Mouse (Mus musculus) CH12.LX (cell line): ENCODE results near the gene Prrt3. TPM values are rescaled to one million over a fixed set of nuclear protein-coding genes. Genes with fewer than 3 reads are reported as not detected.

ENCODE experiments used
- DNase-seq: peaks from one replicate; pipeline ENCODE4 v3.0.0-alpha.2; 2013; ENCODE audit errors: extremely low read depth
- H3K27ac ChIP-seq: 2 replicates; pipeline ENCODE4 v1.5.1; 2012; ENCODE audit warnings: low read depth, mild to moderate bottlenecking, control low read depth, moderate library complexity; ENCODE audit not compliant: insufficient read depth
- H3K27me3 ChIP-seq: replicated peaks from 2 replicates; pipeline ENCODE3; 2012; ENCODE audit warnings: inconsistent platforms
- H3K36me3 ChIP-seq, 2 experiments: replicated peaks in 1 of 2; 2 replicates each; pipeline versions ENCODE3 to v1.6.1; 2012; ENCODE audit warnings: inconsistent platforms in 1 of 2, low read length in 1 of 2, mild to moderate bottlenecking in 1 of 2, mixed read lengths in 1 of 2, moderate library complexity in 1 of 2; ENCODE audit not compliant: control insufficient read depth in 1 of 2, insufficient read depth in 1 of 2
- H3K4me1 ChIP-seq, 2 experiments: 2 replicates each; pipeline ENCODE4 v1.6.1; 2012; ENCODE audit warnings: inconsistent platforms in 1 of 2, moderate library complexity in 1 of 2; ENCODE audit not compliant: insufficient read depth in 2 of 2, control insufficient read depth in 1 of 2
- H3K4me2 ChIP-seq: 2 replicates; pipeline ENCODE4 v1.6.1; 2012; ENCODE audit warnings: low read depth, mild to moderate bottlenecking, control low read depth; ENCODE audit not compliant: poor library complexity, insufficient read depth, severe bottlenecking
- H3K4me3 ChIP-seq, 3 experiments: fragments of 150-350 bp in 1 of 3; sonication (generic) in 1 of 3; replicated peaks in 1 of 3; 2 replicates each; pipeline versions ENCODE3 to v1.5.1; 2011 to 2012; ENCODE audit warnings: low read depth in 2 of 3, low read length in 2 of 3, mild to moderate bottlenecking in 2 of 3, moderate library complexity in 2 of 3, control low read depth in 1 of 3, improper control_type of control experiment in 1 of 3, inconsistent platforms in 1 of 3, mixed read lengths in 1 of 3; ENCODE audit not compliant: poor library complexity in 1 of 3
- H3K79me2 ChIP-seq: replicated peaks from 2 replicates; pipeline ENCODE4 v1.6.1; 2012; ENCODE audit warnings: mild to moderate bottlenecking, moderate library complexity; ENCODE audit not compliant: control insufficient read depth, poor library complexity, insufficient read depth, severe bottlenecking; ENCODE audit errors: extremely low read depth
- H3K9ac ChIP-seq: 2 replicates; pipeline ENCODE4 v1.6.1; 2012; ENCODE audit warnings: low read depth, mild to moderate bottlenecking, control low read depth, moderate library complexity; ENCODE audit not compliant: insufficient read depth
- H3K9me3 ChIP-seq: replicated peaks from 2 replicates; pipeline ENCODE3; 2012; ENCODE audit warnings: low read length, inconsistent platforms, mixed read lengths
- BHLHE40 ChIP-seq: IDR thresholded peaks from 2 replicates; pipeline ENCODE4 v1.6.1; 2011; ENCODE audit warnings: mild to moderate bottlenecking, low read depth, low read length, improper control_type of control experiment
- CHD2 ChIP-seq: IDR thresholded peaks from 2 replicates; pipeline ENCODE4 v1.6.1; 2011; ENCODE audit warnings: low read length, improper control_type of control experiment
- CTCF ChIP-seq, 2 experiments: IDR thresholded peaks in 1 of 2; conservative IDR thresholded peaks in 1 of 2; 2 replicates each; pipeline ENCODE4 v1.5.1; 2011 to 2012; ENCODE audit warnings: low read depth in 2 of 2, low read length in 2 of 2, improper control_type of control experiment in 1 of 2, inconsistent platforms in 1 of 2, mild to moderate bottlenecking in 1 of 2, moderate library complexity in 1 of 2
- E2F4 ChIP-seq: IDR thresholded peaks from 2 replicates; pipeline ENCODE4 v1.6.1; 2011; ENCODE audit warnings: low read depth, low read length, improper control_type of control experiment; ENCODE audit not compliant: insufficient replicate concordance
- GABPA ChIP-seq: IDR thresholded peaks from 2 replicates; pipeline ENCODE4 v1.6.1; 2012; ENCODE audit warnings: low read depth, low read length, improper control_type of control experiment, inconsistent platforms; ENCODE audit not compliant: insufficient replicate concordance
- IRF4 ChIP-seq: IDR thresholded peaks from 2 replicates; pipeline ENCODE4 v1.6.1; 2014; ENCODE audit warnings: low read depth, mild to moderate bottlenecking, inconsistent platforms, low read length, improper control_type of control experiment
- JUN ChIP-seq: IDR thresholded peaks from 2 replicates; pipeline ENCODE4 v1.6.1; 2011; ENCODE audit warnings: low read depth, mild to moderate bottlenecking, low read length, improper control_type of control experiment, moderate library complexity; ENCODE audit not compliant: insufficient read depth
- JUND ChIP-seq: conservative IDR thresholded peaks from 2 replicates; pipeline ENCODE4 v1.6.1; 2011; ENCODE audit warnings: low read depth, low read length, improper control_type of control experiment
- KAT2A ChIP-seq: IDR thresholded peaks from 2 replicates; pipeline ENCODE4 v1.6.1; 2012; ENCODE audit warnings: low read length, improper control_type of control experiment, inconsistent platforms; ENCODE audit not compliant: insufficient replicate concordance
- MAZ ChIP-seq: IDR thresholded peaks from 2 replicates; pipeline ENCODE4 v1.6.1; 2012; ENCODE audit warnings: low read depth, mild to moderate bottlenecking, inconsistent platforms, low read length, improper control_type of control experiment, moderate library complexity
- MXI1 ChIP-seq: IDR thresholded peaks from 2 replicates; pipeline ENCODE4 v1.6.1; 2011; ENCODE audit warnings: mild to moderate bottlenecking, low read depth, low read length, improper control_type of control experiment
- MYC ChIP-seq: IDR thresholded peaks from 2 replicates; pipeline ENCODE4 v1.6.1; 2011; ENCODE audit warnings: low read depth, mild to moderate bottlenecking, improper control_type of control experiment, low read length
- NRF1 ChIP-seq: IDR thresholded peaks from 2 replicates; pipeline ENCODE4 v1.6.1; 2014; ENCODE audit warnings: low read depth, mild to moderate bottlenecking, inconsistent platforms, low read length, improper control_type of control experiment, moderate library complexity
- POLR2A ChIP-seq: IDR thresholded peaks from 2 replicates; pipeline ENCODE4 v1.6.1; 2011; ENCODE audit warnings: low read depth, mild to moderate bottlenecking, improper control_type of control experiment, low read length
- POLR2AphosphoS2 ChIP-seq: IDR thresholded peaks from 2 replicates; pipeline ENCODE4 v1.6.1; 2011; ENCODE audit warnings: low read depth, low read length, improper control_type of control experiment
- RAD21 ChIP-seq: IDR thresholded peaks from 2 replicates; pipeline ENCODE4 v1.6.1; 2011; ENCODE audit warnings: low read depth, mild to moderate bottlenecking, low read length, improper control_type of control experiment, moderate library complexity
- SIN3A ChIP-seq: IDR thresholded peaks from 2 replicates; pipeline ENCODE4 v1.6.1; 2012; ENCODE audit warnings: low read length, improper control_type of control experiment, inconsistent platforms
- TCF12 ChIP-seq: IDR thresholded peaks from 2 replicates; pipeline ENCODE4 v1.6.1; 2014; ENCODE audit warnings: low read depth, mild to moderate bottlenecking, inconsistent platforms, low read length, improper control_type of control experiment
- UBTF ChIP-seq: IDR thresholded peaks from 2 replicates; pipeline ENCODE4 v1.6.1; 2012; ENCODE audit warnings: low read depth, mild to moderate bottlenecking, inconsistent platforms, low read length, improper control_type of control experiment, moderate library complexity
- dilution Hi-C: fragments of 300-500 bp; cut with MboI; formaldehyde crosslinking; loops from 2 replicates; pipeline ENCODE4 v1.14.3; 2020; ENCODE audit warnings: low sequenced_read_pairs; ENCODE audit not compliant: extremely low pct_unique_long_range_greater_than_20kb, extremely low pct_ligation_motif_present
- in situ Hi-C: fragments of 300-500 bp; cut with MboI; formaldehyde crosslinking; loops from 3 replicates; pipeline ENCODE4 v1.14.3; 2019; ENCODE audit warnings: low sequenced_read_pairs, low pct_ligation_motif_present, low pct_unique_long_range_greater_than_20kb, mixed read lengths
- polyA plus RNA-seq: library from polyadenylated mRNA; unstranded; fragments of >175 nt; gene quantifications from 2 replicates; pipeline ENCODE4 v1.2.1, GENCODE M21; 2012; ENCODE audit warnings: low read depth; ENCODE audit not compliant: insufficient read length
- total RNA-seq, 2 experiments: library from RNA; depleted of rRNA; stranded (reverse); fragments of 300-350 nt in 1 of 2; fragments of >200 nt in 1 of 2; gene quantifications; 2 replicates each; pipeline ENCODE4 v1.2.3; 2012 to 2014

Gene Prrt3
- total and polyA plus RNA-seq, 3 experiments = not detected

DNA sequence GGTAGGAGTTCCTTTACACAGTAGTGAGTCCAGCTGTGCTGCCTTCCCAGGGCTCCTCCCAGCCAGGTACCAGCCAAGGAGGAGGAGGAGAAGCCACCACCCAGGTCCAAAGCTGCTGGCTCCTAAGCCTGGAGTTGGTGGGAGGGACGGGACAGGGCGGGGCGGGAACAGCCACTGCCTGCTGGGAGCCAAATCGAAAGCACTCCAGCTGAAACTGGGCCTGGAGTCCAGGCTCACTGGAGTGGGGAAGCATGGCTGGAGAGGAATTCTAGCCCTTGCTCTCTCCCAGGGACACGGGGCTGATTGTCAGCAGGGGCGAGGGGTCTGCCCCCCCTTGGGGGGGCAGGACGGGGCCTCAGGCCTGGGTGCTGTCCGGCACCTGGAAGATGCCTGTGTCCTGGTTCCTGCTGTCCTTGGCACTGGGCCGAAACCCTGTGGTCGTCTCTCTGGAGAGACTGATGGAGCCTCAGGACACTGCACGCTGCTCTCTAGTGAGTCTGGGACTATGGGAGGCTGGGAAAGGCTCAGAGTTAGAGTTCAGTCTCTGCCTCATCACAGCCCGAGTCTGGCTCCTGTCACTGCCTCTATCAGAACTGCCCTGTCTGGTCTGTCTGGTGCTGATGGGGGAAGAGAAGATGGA lies 30.3 kb downstream of the Prrt3 start, which contains the start of gene Il17rc:
Gene Il17rc (plus strand): TSS at position 131 of the 640 bp plus-strand sequence.
- Histone ChIP-seq H3K4me2 (no peak within 1 kb of the TSS), H3K36me3 (no peaks in the 10 kb centered on the region), H3K4me3 (no peak within 1 kb of the TSS), H3K27me3 (peaks cover 45% of the 10 kb centered on the region), H3K4me1 (peaks cover 4 to 11% of the 10 kb centered on the region in 2 experiments; a peak in 3 of 4 replicates), H3K9me3 (no peaks in the 10 kb centered on the region), H3K79me2 (no peaks in the 10 kb centered on the region), H3K9ac (no peak within 1 kb of the TSS), H3K27ac (no peak within 1 kb of the TSS)
- TF ChIP-seq MXI1 = no peak
- no peak for TF ChIP-seq UBTF
- TF ChIP-seq MYC = no peak
- TF ChIP-seq MAZ = no peak
- TF ChIP-seq BHLHE40 = no peak
- no peak for TF ChIP-seq GABPA
- no peak for DNase-seq
- in situ Hi-C loops = no loop called here
- dilution Hi-C loops = no loop called here

GRCm38 (mm10) chr6:113469432-113469831 lies 32.3 kb downstream of the Prrt3 start:
- dilution Hi-C loops = no loop called here
- in situ Hi-C loops = no loop called here
- H3K27me3 ChIP-seq = peaks cover 40% of the 10 kb centered on the region
- TF ChIP-seq CTCF (conservative IDR thresholded peaks at IDR 0.05 in 1 of 2, IDR thresholded peaks at IDR 0.05 in 1 of 2; ENCODE audit: low read depth in 2 of 2, low read length in 2 of 2) = no peak
- no peak for TF ChIP-seq TCF12
- TF ChIP-seq NRF1 = no peak
- TF ChIP-seq IRF4 = no peak
- TF ChIP-seq JUND = no peak
- TF ChIP-seq POLR2AphosphoS2 = no peak
- no peak for TF ChIP-seq POLR2A
- TF ChIP-seq E2F4 = no peak
- no peak for TF ChIP-seq KAT2A
- no peak for TF ChIP-seq RAD21
- TF ChIP-seq JUN = no peak
- TF ChIP-seq SIN3A = no peak
- TF ChIP-seq MXI1 = no peak
- TF ChIP-seq CHD2 = no peak
- no peak for DNase-seq
- no peaks in the 10 kb centered on the region for H3K36me3 ChIP-seq
- H3K9ac ChIP-seq = no peak overlapping the region
- no peaks in the 10 kb centered on the region for H3K79me2 ChIP-seq
- no peaks in the 10 kb centered on the region for H3K9me3 ChIP-seq
- H3K4me3 ChIP-seq = no peak overlapping the region
- no peak overlapping the region for H3K27ac ChIP-seq
- peaks cover 13 to 19% of the 10 kb centered on the region in 2 experiments; a peak in 3 of 4 replicates for H3K4me1 ChIP-seq
- no peak overlapping the region for H3K4me2 ChIP-seq
